Mouse (Mus musculus) bone marrow macrophage, adult 2 months (primary cell): Measurements from ENCODE around the gene Tmem119. TPM values are rescaled to one million over a fixed set of nuclear protein-coding genes. Genes with fewer than 3 reads are reported as not detected.
A peak's percentile ranks its signal among the peaks of the same experiment; 100 is the strongest.
"Not testable (repeated sequence)": the region's sequence is repeated elsewhere in the genome, so short reads cannot be mapped to it uniquely, and the experiment has no call there.

Source experiments
- H3K27ac ChIP-seq: 2 replicates; pipeline ENCODE4 v1.5.1; 2012; ENCODE audit warnings: low read depth, low read length; ENCODE audit not compliant: insufficient read depth
- H3K4me1 ChIP-seq: 2 replicates; pipeline ENCODE4 v1.6.1; 2012; ENCODE audit warnings: low read length; ENCODE audit not compliant: control insufficient read depth, insufficient read depth
- H3K4me3 ChIP-seq: 2 replicates; pipeline ENCODE4 v1.5.1; 2012; ENCODE audit warnings: mild to moderate bottlenecking, low read length, moderate library complexity; ENCODE audit not compliant: insufficient read depth
- CTCF ChIP-seq: IDR thresholded peaks from 2 replicates; pipeline ENCODE4 v1.5.1; 2012; ENCODE audit warnings: low read depth, mild to moderate bottlenecking, low read length, moderate library complexity
- POLR2A ChIP-seq: IDR thresholded peaks from 2 replicates; pipeline ENCODE4 v1.6.1; 2012; ENCODE audit warnings: mild to moderate bottlenecking, low read depth, low read length, borderline replicate concordance
- polyA plus RNA-seq: library from polyadenylated mRNA; stranded (reverse); fragments of >200 nt; gene quantifications from 2 replicates; pipeline ENCODE4 v1.2.4, GENCODE M21; 2012; ENCODE audit not compliant: missing spikeins, insufficient read depth, insufficient read length

The Tmem119 gene
- polyA plus RNA-seq, 1 experiment = 0.99 TPM

DNA sequence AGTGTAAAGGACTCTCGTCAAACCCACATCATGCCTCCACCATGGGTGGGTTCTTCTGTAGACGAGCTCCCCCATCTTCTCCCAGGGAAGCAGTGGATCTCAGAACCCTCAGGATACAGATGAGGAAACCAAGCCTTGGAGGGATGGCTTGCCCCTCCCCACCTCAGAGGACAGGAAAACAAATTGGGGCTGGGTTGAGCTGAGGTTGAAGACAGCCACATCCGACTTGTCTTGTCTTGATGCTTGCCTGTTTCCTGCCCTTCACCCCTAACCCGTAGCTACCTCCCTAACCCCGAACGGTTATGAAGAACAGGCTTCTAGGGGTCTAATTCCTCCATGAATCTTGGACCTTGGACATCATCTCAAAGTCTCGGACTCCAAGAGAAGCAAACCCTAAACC is 25.2 kb upstream of the Tmem119 start:
- Histone ChIP-seq H3K27ac (no peak overlapping the region), H3K4me3 (no peak overlapping the region), H3K4me1 (peaks cover 30% of the 10 kb centered on the region)
- TF ChIP-seq POLR2A (no peak), CTCF (no peak)

DNA sequence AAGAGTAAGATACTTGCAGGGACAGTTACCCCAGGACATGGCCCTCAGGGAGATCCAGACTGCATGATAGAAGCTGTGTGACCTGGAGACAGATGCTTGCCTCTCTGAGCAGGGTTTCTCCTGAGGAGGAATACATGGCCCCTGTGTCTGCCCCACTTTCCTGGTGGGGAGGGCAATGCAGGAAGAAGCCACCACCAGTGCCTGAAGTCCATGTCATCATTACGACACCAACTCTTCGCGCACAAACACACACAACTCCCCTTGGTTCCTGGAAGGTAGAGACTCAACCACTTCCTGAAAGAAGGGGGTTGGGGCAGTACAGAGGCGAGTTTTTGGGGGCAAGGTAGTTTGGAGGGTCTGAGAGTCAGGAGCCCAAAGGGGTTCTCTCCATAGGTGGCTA is 23.9 kb upstream of the Tmem119 start:
- Histone ChIP-seq H3K4me3 (no peak overlapping the region), H3K4me1 (peaks cover 28% of the 10 kb centered on the region), H3K27ac (no peak overlapping the region)
- no peak for TF ChIP-seq POLR2A
- no peak for TF ChIP-seq CTCF

DNA sequence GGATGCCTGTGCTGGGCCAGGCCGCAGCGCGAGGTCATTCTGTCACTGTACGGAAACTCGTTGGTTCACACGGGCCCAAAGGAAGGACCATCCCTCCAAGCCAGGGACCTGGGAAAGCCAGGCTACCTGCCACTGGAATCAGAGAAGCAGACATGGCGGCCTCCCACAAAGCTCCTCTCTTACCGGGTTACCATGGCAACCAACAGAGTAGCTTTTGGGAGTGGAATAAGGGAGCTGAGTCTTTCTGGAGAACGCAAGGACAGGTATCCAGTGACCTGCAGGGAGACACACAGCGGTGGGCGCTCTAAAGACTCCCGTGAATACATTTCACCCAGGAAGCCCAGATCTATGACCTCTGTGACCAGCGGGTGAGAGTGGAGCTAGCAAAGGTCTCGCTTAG is 18.3 kb upstream of the Tmem119 start:
- Histone ChIP-seq H3K4me1 (peaks cover 3% of the 10 kb centered on the region; the same call in 1 of the 2 replicates), H3K27ac (no peak overlapping the region), H3K4me3 (no peak overlapping the region)
- no peak for TF ChIP-seq POLR2A
- TF ChIP-seq CTCF = no peak

- H3K4me1 ChIP-seq = peaks cover 5% of the 10 kb centered on the region; the same call in 1 of the 2 replicates
- no peak overlapping the region for H3K27ac ChIP-seq
- no peak overlapping the region for H3K4me3 ChIP-seq
- TF ChIP-seq CTCF (peak; percentile 98), POLR2A (no peak)
Measured at GRCm38 (mm10) chr5:113815638-113816152, 15.4 kb upstream of the Tmem119 start.

DNA sequence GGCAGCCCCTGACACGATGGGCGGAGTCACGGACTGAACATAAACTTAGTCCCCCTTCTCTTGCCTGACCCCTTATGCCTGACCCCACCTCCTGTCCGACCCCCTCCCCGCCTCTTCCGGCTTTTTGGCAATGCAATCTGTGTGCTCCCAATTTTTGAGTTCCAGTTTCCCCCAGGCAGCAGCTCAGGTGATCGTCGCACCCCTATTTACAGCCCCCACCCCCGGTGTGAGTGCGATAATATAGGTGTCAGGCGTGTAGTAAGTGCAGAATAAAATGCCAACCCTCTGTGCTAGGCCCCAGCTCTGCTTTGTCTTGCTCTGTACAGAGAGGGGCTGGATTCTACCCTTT is 14.7 kb upstream of the Tmem119 start:
- TF ChIP-seq POLR2A = no peak
- TF ChIP-seq CTCF = no peak
- peaks cover 6% of the 10 kb centered on the region; the same call in 1 of the 2 replicates for H3K4me1 ChIP-seq
- H3K4me3 ChIP-seq = no peak overlapping the region
- H3K27ac ChIP-seq = no peak overlapping the region

- Histone ChIP-seq H3K4me3 (no peak overlapping the region), H3K4me1 (peaks cover 10% of the 10 kb centered on the region; the same call in 1 of the 2 replicates), H3K27ac (no peak overlapping the region)
- no peak for TF ChIP-seq POLR2A
- no peak for TF ChIP-seq CTCF
Measured at GRCm38 (mm10) chr5:113814111-113815040, 14.1 kb upstream of the Tmem119 start.

GRCm38 (mm10) chr5:113813608-113814007 is 13.3 kb upstream of the Tmem119 start:
- Histone ChIP-seq H3K27ac (no peak overlapping the region), H3K4me3 (no peak overlapping the region), H3K4me1 (peaks cover 10% of the 10 kb centered on the region; the same call in 1 of the 2 replicates)
- TF ChIP-seq CTCF (no peak), POLR2A (no peak)

DNA sequence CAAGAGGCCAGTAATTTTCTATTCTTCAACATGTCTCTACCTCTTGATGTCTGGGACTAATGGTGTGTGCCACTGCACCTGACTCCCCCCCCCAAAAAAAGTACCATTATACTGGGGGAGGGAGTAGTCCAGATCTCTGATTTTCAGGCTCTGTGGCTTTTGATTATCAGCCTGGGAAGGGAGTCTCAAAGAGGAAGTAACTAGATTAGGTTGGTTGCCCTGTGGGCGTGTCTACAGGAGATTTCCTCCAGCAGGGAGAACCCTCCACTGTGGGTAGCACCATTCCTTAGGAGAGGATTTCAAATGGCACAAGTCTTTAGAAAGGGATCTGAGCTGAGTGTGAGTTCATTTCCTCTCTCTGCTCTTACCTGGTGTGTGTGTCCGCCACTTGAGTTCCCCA is 12.3 kb upstream of the Tmem119 start:
- H3K4me3 ChIP-seq = no peak overlapping the region
- TF ChIP-seq CTCF (no peak), POLR2A (no peak)
- peaks cover 10% of the 10 kb centered on the region; the same call in 1 of the 2 replicates for H3K4me1 ChIP-seq
- H3K27ac ChIP-seq = no peak overlapping the region

- not testable (repeated sequence) for H3K27ac ChIP-seq, H3K4me1 ChIP-seq, H3K4me3 ChIP-seq
Measured at GRCm38 (mm10) chr5:113811824-113812420, 11.6 kb upstream of the Tmem119 start.

GRCm38 (mm10) chr5:113810111-113810510 is 9.8 kb upstream of the Tmem119 start:
- Histone ChIP-seq H3K4me1 (peaks cover 7% of the 10 kb centered on the region; the same call in 1 of the 2 replicates), H3K27ac (no peak overlapping the region), H3K4me3 (no peak overlapping the region)
- no peak for TF ChIP-seq CTCF
